In genomic region chr16:32108170-32108569, GRCm38 (mm10) we compare ENCODE assay signal across 13 mouse cellular contexts. TPM values are rescaled to one million over a fixed set of nuclear protein-coding genes. Genes with fewer than 3 reads are reported as not detected.
DNase-seq lines count a peak whose midpoint lies in the region; ATAC-seq and TF ChIP-seq lines count a peak whose summit lies in the region.
"Had no signal": no experiment of that assay in that cellular context is flagged by ENCODE, and none has a peak within 500 bp of the region (broad histone marks: within the 10 kb centered on the region; RNA-seq: fewer than 3 reads in every experiment).

No protein-coding gene starts in this region.

- no peaks in the 10 kb centered on the region for H3K9me3 ChIP-seq in intestine, postnatal 0 days (ENCODE audit: control insufficient read depth)
- H3K9me3 ChIP-seq in intestine, embryonic 16.5 days (ENCODE audit: control insufficient read depth, low read length) = no peaks in the 10 kb centered on the region
- H3K9me3 ChIP-seq: forebrain, embryonic 12.5 days; hindbrain, embryonic 15.5 days; lung, embryonic 15.5 days had no signal

- H3K27ac ChIP-seq in intestine, postnatal 0 days (ENCODE audit: low read depth, low read length) = no peak overlapping the region
- no peak overlapping the region for H3K27ac ChIP-seq in intestine, embryonic 16.5 days (ENCODE audit: low read length)
- no peak overlapping the region for H3K27ac ChIP-seq in cerebellum, adult 2 months (ENCODE audit: insufficient read depth, low read length)
- H3K27ac ChIP-seq: forebrain, embryonic 12.5 days; hindbrain, embryonic 15.5 days; lung, embryonic 15.5 days had no signal

- H3K4me3 ChIP-seq in intestine, postnatal 0 days (ENCODE audit: low read depth, low read length) = no peak overlapping the region
- no peak overlapping the region for H3K4me3 ChIP-seq in intestine, embryonic 16.5 days (ENCODE audit: low read length)
- no peak overlapping the region for H3K4me3 ChIP-seq in cerebellum, adult 2 months (replicated peaks; ENCODE audit: insufficient read depth, low read depth, low read length)
- H3K4me3 ChIP-seq: forebrain, embryonic 12.5 days; hindbrain, embryonic 15.5 days; lung, embryonic 15.5 days; myocyte had no signal

- no peaks in the 10 kb centered on the region for H3K27me3 ChIP-seq in intestine, postnatal 0 days (replicated peaks; ENCODE audit: control insufficient read depth, insufficient read depth, low read length)
- no peaks in the 10 kb centered on the region for H3K27me3 ChIP-seq in intestine, embryonic 16.5 days (replicated peaks; ENCODE audit: control insufficient read depth, insufficient read depth, low read length)
- no peaks in the 10 kb centered on the region for H3K27me3 ChIP-seq in cerebellum, adult 2 months (ENCODE audit: control insufficient read depth, insufficient read depth, low read length)
- H3K27me3 ChIP-seq: forebrain, embryonic 12.5 days; hindbrain, embryonic 15.5 days; lung, embryonic 15.5 days had no signal

- H3K4me2 ChIP-seq in intestine, postnatal 0 days (replicated peaks; ENCODE audit: low read depth) = no peak overlapping the region
- no peak overlapping the region for H3K4me2 ChIP-seq in intestine, embryonic 16.5 days (ENCODE audit: low read depth, low read length)
- H3K4me2 ChIP-seq: forebrain, embryonic 12.5 days; hindbrain, embryonic 15.5 days; lung, embryonic 15.5 days had no signal

- WGBS in intestine, postnatal 0 days = 80% methylated on average over 7 of the region's 7 CpGs
- WGBS in intestine, embryonic 16.5 days = 82% methylated on average over 7 of the region's 7 CpGs
- WGBS in cerebellum, adult 2 months = 78% methylated on average over 7 of the region's 7 CpGs

- peak; percentile 48 to 65 for DNase-seq in spleen, postnatal 36 days (ENCODE audit: low spot score in 2 of 2)
- no peak for DNase-seq in spleen, adult 12 weeks (ENCODE audit: low spot score)
- no peak for DNase-seq in cerebellum, postnatal 10 days
- DNase-seq in cerebellum, adult 2 months = no peak
- no peak for DNase-seq in cerebellum, postnatal 36 days
- DNase-seq: right cerebral cortex, postnatal 25 days had no signal

- peak; percentile 42 for TF ChIP-seq CTCF in intestine, postnatal 0 days (IDR thresholded peaks at IDR 0.05; ENCODE audit: low read depth)
- TF ChIP-seq CTCF in cerebellum, adult 2 months (IDR thresholded peaks at IDR 0.05; ENCODE audit: borderline replicate concordance, insufficient read depth, low read depth, low read length) = no peak

- H3K9ac ChIP-seq in intestine, postnatal 0 days (ENCODE audit: low read depth, low read length) = no peak overlapping the region
- H3K9ac ChIP-seq in intestine, embryonic 16.5 days (ENCODE audit: low read depth, low read length) = no peak overlapping the region
- H3K9ac ChIP-seq: forebrain, embryonic 12.5 days; hindbrain, embryonic 15.5 days; lung, embryonic 15.5 days had no signal

- no peak for ATAC-seq in intestine, postnatal 0 days
- no peak for ATAC-seq in intestine, embryonic 16.5 days
- peak; percentile 50; the same call in 1 of the 2 replicates for ATAC-seq in monocyte, adult 5-6 weeks (replicated peaks; ENCODE audit: insufficient number of reproducible peaks, low FRiP score, low TSS enrichment, poor library complexity, severe bottlenecking)

- peaks cover 19% of the 10 kb centered on the region; the same call in 1 of the 2 replicates for H3K36me3 ChIP-seq in intestine, postnatal 0 days (ENCODE audit: control insufficient read depth, insufficient read depth)
- peaks cover 5% of the 10 kb centered on the region; the same call in 1 of the 2 replicates for H3K36me3 ChIP-seq in intestine, embryonic 16.5 days (ENCODE audit: control insufficient read depth, insufficient read depth, low read length)

- no peaks in the 10 kb centered on the region for H3K4me1 ChIP-seq in intestine, postnatal 0 days (replicated peaks; ENCODE audit: control insufficient read depth, insufficient read depth, low read length)
- no peaks in the 10 kb centered on the region for H3K4me1 ChIP-seq in intestine, embryonic 16.5 days (ENCODE audit: control insufficient read depth, insufficient read depth, low read length)
- H3K4me1 ChIP-seq in cerebellum, adult 2 months (ENCODE audit: control insufficient read depth, insufficient read depth, low read length) = no peaks in the 10 kb centered on the region
- H3K4me1 ChIP-seq: forebrain, embryonic 12.5 days; hindbrain, embryonic 15.5 days; lung, embryonic 15.5 days had no signal

- no peak for TF ChIP-seq POLR2A in cerebellum, adult 2 months (IDR thresholded peaks at IDR 0.05; ENCODE audit: borderline replicate concordance, insufficient read depth, low read length)

RNA-seq across cellular contexts. Expression of gene Cep19, which starts 8.6 kb away (rescaled TPM):
- 22.3 and 23.0 TPM in 2 replicates for polyA plus RNA-seq in intestine, postnatal 0 days (2015; fragmentation: Nextera tagmentation; extraction: Ambion mirVana)
- polyA plus RNA-seq in intestine, embryonic 16.5 days (2015; fragmentation: Nextera tagmentation; extraction: Ambion mirVana) = 26.1 and 29.3 TPM in 2 replicates
- total RNA-seq in monocyte, adult 5-6 weeks (2017) = 11.1 to 15.4 TPM (median 12.7 TPM) in 3 replicates
- 45.4 and 46.9 TPM in 2 replicates for polyA plus RNA-seq in cerebellum, adult 2 months (2012; rRNA removed)

RNA-seq across cellular contexts. Expression of gene Pigx, which starts 8.6 kb away (rescaled TPM):
- polyA plus RNA-seq in intestine, postnatal 0 days (2015; fragmentation: Nextera tagmentation; extraction: Ambion mirVana) = 68.1 and 71.6 TPM in 2 replicates
- 108 and 109 TPM in 2 replicates for polyA plus RNA-seq in intestine, embryonic 16.5 days (2015; fragmentation: Nextera tagmentation; extraction: Ambion mirVana)
- 47.5 to 86.8 TPM (median 70.6 TPM) in 3 replicates for total RNA-seq in monocyte, adult 5-6 weeks (2017)
- 27.6 and 30.3 TPM in 2 replicates for polyA plus RNA-seq in cerebellum, adult 2 months (2012; rRNA removed)

RNA-seq across cellular contexts. Expression of gene Pak2, which starts 29.0 kb away (rescaled TPM):
- 23.4 and 25.6 TPM in 2 replicates for polyA plus RNA-seq in intestine, postnatal 0 days (2015; fragmentation: Nextera tagmentation; extraction: Ambion mirVana)
- 34.5 and 34.6 TPM in 2 replicates for polyA plus RNA-seq in intestine, embryonic 16.5 days (2015; fragmentation: Nextera tagmentation; extraction: Ambion mirVana)
- total RNA-seq in monocyte, adult 5-6 weeks (2017) = 73.5 to 104 TPM (median 79.7 TPM) in 3 replicates
- 22.0 and 22.5 TPM in 2 replicates for polyA plus RNA-seq in cerebellum, adult 2 months (2012; rRNA removed)

RNA-seq across cellular contexts. Expression of gene Nrros, which starts 57.2 kb away (rescaled TPM):
- polyA plus RNA-seq in intestine, postnatal 0 days (2015; fragmentation: Nextera tagmentation; extraction: Ambion mirVana) = 4.7 and 4.8 TPM in 2 replicates
- 13.1 and 13.3 TPM in 2 replicates for polyA plus RNA-seq in intestine, embryonic 16.5 days (2015; fragmentation: Nextera tagmentation; extraction: Ambion mirVana)
- 151 to 182 TPM (median 158 TPM) in 3 replicates for total RNA-seq in monocyte, adult 5-6 weeks (2017)
- polyA plus RNA-seq in cerebellum, adult 2 months (2012; rRNA removed) = 4.1 and 4.8 TPM in 2 replicates
- polyA plus RNA-seq: myocyte had no signal

Comparison
In these comparisons a context has a peak if more than half of its experiments do, and no peak if none do; other contexts are left out.
1. DNase-seq: peak in spleen, postnatal 36 days (2 of 2); none in spleen, adult 12 weeks (single experiment), cerebellum, postnatal 10 days (0 of 2), cerebellum, adult 2 months (0 of 2) and cerebellum, postnatal 36 days (0 of 2).